Mouse (Mus musculus): ENCODE measurements around the gene Lag3.

DNA sequence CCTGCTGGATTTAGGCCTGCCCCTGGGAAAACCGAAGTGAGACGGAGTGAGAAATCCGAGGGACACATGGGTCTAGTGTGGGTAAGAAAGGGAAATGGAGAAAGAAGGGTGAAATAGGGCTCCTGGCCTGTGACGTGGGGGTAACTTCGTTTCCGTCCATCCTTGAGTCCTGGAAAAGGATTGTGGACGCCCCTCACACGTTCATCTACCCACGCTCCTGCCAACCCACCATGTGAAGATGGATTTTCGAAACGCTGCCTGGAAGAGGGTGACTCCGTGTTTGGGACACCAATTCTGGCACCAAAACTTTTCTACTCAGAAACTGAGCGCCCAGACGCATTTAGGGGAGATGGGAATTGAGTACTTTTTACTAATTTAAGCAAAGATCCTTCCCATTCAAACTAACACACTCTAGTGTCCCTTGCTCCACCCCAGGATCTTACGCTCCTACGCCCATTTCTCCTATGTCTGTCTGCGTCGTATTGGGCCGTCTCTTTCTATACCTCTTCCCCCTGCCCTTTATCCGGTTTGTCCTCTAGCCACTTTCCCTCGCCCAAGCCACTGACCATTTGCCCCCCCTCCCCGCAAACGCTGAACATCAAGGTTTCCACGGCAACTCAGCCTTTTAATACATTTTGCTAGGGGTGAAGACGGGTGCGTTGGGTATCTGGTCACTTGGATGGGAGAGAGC, 53.5 kb downstream of the Lag3 start:
- no peak for TF ChIP-seq CTCF (IDR thresholded peaks at IDR 0.05)
- TF ChIP-seq EP300 (IDR thresholded peaks at IDR 0.05; ENCODE audit: insufficient read depth, low read depth, low read length) = no peak
